Mouse (Mus musculus): ENCODE data around the gene Ets1. TPM values are rescaled to one million over a fixed set of nuclear protein-coding genes. Genes with fewer than 3 reads are reported as not detected.

The Ets1 gene
- polyA plus RNA-seq, 1 experiment from 2014 or later, result 21.7 TPM

DNA sequence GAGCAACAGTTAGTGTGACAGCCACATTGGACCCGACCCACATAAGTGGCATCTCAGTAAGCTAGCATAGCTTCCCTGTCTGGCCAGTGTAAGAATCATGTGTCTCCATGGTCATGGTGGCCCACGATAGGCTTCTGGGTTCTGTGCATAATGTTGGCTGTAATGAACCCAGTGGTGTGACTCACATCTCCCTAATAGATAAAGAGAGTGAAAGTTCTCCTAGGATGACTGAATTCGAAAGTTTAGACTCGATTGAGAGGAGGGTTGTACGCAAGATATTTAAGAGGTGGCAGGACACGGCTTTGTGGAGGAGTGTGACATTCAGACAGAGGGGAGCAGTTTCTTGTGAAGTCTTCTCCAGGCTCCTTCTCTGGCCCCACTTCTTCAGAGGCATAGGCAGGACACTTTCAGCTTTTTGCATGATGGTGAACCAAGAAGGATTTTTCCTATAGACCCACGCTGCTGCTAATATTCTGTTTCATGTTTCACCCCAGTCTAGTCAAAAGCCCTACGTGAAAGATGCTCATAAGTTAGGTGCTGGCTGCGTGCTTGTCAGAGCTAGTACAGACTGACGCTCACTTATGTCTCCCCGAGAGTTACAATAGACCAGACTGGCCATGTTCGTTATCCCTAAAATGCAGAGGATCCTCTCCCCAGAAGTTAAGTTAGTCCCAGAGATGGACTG, 109.2 kb downstream of the Ets1 start:
- Histone ChIP-seq H3K4me2 (no peak overlapping the region), H3K4me3 (ENCODE audit: low read depth, low read length) (no peak overlapping the region), H3K9me3 (ENCODE audit: control insufficient read depth, low read length) (no peaks in the 10 kb centered on the region), H3K4me1 (ENCODE audit: control insufficient read depth, insufficient read depth, low read length) (no peaks in the 10 kb centered on the region), H3K27ac (ENCODE audit: low read depth, low read length) (no peak overlapping the region), H3K36me3 (ENCODE audit: control insufficient read depth, insufficient read depth, low read length) (no peaks in the 10 kb centered on the region), H3K9ac (ENCODE audit: low read length) (no peak overlapping the region), H3K27me3 (ENCODE audit: control insufficient read depth, insufficient read depth, low read length) (no peaks in the 10 kb centered on the region)
- ATAC-seq (ENCODE audit: low FRiP score) (no peak), DNase-seq (ENCODE audit: low spot score, missing footprints) (no peak)
- WGBS, result 87% methylated on average over 12 of the region's 12 CpGs

DNA sequence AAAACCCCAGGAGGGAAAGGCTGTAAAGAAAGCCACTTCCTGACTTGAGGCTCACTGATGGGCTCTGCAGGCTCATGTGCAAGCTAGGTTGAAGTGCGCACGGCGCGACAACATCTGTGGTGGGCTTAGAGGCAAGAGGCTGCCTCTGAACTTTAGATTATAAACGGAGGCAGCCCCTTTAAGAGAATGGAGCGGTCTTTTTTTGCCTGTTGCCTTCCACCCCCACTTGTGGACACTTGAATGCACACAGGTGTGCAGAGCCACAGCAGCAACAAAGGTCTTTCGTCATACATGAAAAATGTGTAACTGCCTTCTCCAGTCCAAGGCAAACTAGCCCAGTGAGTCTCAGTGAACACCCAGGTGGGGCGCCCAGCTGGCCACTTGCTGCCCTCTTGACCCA, 110.0 kb downstream of the Ets1 start:
- ATAC-seq (ENCODE audit: low FRiP score) (no peak), DNase-seq (ENCODE audit: low spot score, missing footprints) (no peak)
- Histone ChIP-seq H3K36me3 (ENCODE audit: control insufficient read depth, insufficient read depth, low read length) (no peaks in the 10 kb centered on the region), H3K9me3 (ENCODE audit: control insufficient read depth, low read length) (no peaks in the 10 kb centered on the region), H3K4me1 (ENCODE audit: control insufficient read depth, insufficient read depth, low read length) (no peaks in the 10 kb centered on the region), H3K4me3 (ENCODE audit: low read depth, low read length) (no peak overlapping the region), H3K9ac (ENCODE audit: low read length) (no peak overlapping the region), H3K27me3 (ENCODE audit: control insufficient read depth, insufficient read depth, low read length) (no peaks in the 10 kb centered on the region), H3K27ac (ENCODE audit: low read depth, low read length) (no peak overlapping the region), H3K4me2 (no peak overlapping the region)
- WGBS, result 92% methylated on average over 8 of the region's 8 CpGs

DNA sequence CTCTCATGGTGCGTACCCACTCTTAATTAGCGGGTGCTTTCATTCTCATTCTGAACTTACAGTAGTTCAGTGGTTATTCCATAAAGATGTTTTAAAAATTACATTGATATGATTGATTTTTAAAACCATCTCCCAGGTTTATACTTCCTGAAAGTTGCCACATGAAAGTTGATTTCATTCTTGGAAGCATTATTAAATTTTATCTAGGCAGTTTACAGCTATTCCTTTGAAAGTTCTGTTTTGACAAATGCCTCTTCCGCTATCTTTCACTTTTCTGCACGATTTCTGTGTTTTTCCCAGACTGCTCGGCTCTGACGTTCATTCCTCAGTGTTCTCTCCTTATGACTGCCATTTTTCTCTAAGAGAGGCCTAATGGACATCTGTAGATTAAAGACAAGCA, 110.6 kb downstream of the Ets1 start:
- Histone ChIP-seq H3K4me3 (ENCODE audit: low read depth, low read length) (no peak overlapping the region), H3K36me3 (ENCODE audit: control insufficient read depth, insufficient read depth, low read length) (no peaks in the 10 kb centered on the region), H3K4me1 (ENCODE audit: control insufficient read depth, insufficient read depth, low read length) (no peaks in the 10 kb centered on the region), H3K27ac (ENCODE audit: low read depth, low read length) (no peak overlapping the region), H3K9ac (ENCODE audit: low read length) (no peak overlapping the region), H3K27me3 (ENCODE audit: control insufficient read depth, insufficient read depth, low read length) (no peaks in the 10 kb centered on the region), H3K4me2 (no peak overlapping the region), H3K9me3 (ENCODE audit: control insufficient read depth, low read length) (no peaks in the 10 kb centered on the region)
- 94% methylated on average over 6 of the region's 6 CpGs for WGBS
- DNase-seq (ENCODE audit: low spot score, missing footprints) (no peak), ATAC-seq (ENCODE audit: low FRiP score) (no peak)

DNA sequence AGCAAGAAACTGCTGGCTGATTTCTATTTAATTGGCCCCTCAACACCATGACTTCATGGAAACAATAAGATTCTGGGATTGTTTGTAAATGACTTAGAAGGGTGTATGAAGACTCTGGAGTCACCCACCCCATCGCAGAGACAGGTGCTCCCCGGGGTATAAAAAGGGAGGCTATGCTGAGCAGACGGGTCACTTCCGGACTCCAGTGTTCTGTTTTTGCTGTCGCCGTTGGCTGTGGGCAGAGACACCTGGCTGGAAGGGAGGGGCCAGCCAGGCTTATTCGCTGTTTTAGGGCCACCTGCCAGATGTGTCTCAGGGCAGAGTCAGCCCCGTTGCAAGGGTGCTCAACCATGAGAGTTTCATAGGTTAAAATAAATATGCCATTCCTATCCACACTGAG, 111.6 kb downstream of the Ets1 start:
- H3K9ac ChIP-seq (ENCODE audit: low read length), result no peak overlapping the region
- no peak overlapping the region for H3K4me2 ChIP-seq
- ATAC-seq (ENCODE audit: low FRiP score), result no peak
- no peak overlapping the region for H3K4me3 ChIP-seq (ENCODE audit: low read depth, low read length)
- H3K9me3 ChIP-seq (ENCODE audit: control insufficient read depth, low read length), result no peaks in the 10 kb centered on the region
- no peak overlapping the region for H3K27ac ChIP-seq (ENCODE audit: low read depth, low read length)
- no peak for DNase-seq (ENCODE audit: low spot score, missing footprints)
- H3K27me3 ChIP-seq (ENCODE audit: control insufficient read depth, insufficient read depth, low read length), result no peaks in the 10 kb centered on the region
- H3K4me1 ChIP-seq (ENCODE audit: control insufficient read depth, insufficient read depth, low read length), result no peaks in the 10 kb centered on the region
- WGBS, result 92% methylated on average over 8 of the region's 8 CpGs
- H3K36me3 ChIP-seq (ENCODE audit: control insufficient read depth, insufficient read depth, low read length), result no peaks in the 10 kb centered on the region

DNA sequence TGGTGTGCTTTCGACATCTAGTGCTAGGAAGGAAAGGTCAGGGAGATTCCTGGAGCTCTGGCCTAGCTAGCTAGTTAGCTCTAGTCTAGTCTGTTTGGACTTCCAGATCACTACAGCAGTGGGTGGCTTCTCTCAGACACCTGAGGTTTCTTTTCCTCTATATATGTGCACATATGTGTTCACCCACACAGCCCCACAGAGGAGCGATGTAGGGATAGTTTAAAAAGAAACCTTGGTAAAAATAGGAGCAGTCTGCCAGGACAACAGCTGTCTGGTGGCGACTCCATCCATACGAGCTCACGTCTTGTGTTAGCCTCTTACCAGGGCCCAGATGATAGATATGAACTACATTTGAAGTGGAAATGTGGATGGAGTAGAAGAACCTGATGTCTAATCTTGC, 112.5 kb downstream of the Ets1 start:
- no peak overlapping the region for H3K27ac ChIP-seq (ENCODE audit: low read depth, low read length)
- no peaks in the 10 kb centered on the region for H3K36me3 ChIP-seq (ENCODE audit: control insufficient read depth, insufficient read depth, low read length)
- no peak overlapping the region for H3K9ac ChIP-seq (ENCODE audit: low read length)
- DNase-seq (ENCODE audit: low spot score, missing footprints), result no peak
- 95% methylated on average over 5 of the region's 5 CpGs for WGBS
- no peak overlapping the region for H3K4me3 ChIP-seq (ENCODE audit: low read depth, low read length)
- no peaks in the 10 kb centered on the region for H3K27me3 ChIP-seq (ENCODE audit: control insufficient read depth, insufficient read depth, low read length)
- H3K9me3 ChIP-seq (ENCODE audit: control insufficient read depth, low read length), result no peaks in the 10 kb centered on the region
- ATAC-seq (ENCODE audit: low FRiP score), result no peak
- H3K4me2 ChIP-seq, result no peak overlapping the region
- H3K4me1 ChIP-seq (ENCODE audit: control insufficient read depth, insufficient read depth, low read length), result no peaks in the 10 kb centered on the region

DNA sequence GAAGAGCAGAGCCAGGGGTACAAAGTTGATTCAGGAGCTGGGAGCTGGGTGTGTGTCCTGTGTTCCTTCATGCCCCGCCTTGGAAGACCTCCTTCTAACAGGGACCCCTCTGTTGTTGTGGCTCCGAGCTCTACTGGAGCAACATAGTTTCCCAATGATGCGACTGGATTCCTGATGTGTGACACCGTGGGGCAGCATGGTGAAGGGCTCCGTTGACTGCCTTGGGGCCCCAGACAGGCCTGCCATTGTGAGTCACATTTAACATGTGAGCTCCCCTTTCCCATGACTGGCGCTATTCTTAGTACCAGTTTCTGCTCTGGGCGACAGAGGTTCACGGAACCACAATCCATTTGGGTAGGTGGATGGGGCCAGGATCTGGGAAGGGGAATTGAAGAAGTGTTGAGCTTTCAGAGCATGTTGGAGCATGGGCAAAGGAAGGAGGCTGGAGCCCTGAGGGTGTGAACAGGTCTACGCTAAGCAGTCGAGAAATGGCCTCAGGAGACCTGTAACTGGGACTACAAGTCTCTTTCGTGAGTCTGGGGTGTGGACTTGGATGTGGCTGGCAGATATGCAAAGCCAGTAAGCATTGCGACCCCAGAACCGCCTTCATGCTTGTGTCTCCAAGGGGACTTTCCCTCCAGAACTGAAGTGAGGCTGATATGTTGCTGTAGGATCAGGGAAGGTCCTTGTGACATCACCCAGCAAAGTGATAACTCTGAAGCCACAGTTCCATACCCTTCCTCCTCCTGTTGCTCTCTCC, 113.9 kb downstream of the Ets1 start:
- no peaks in the 10 kb centered on the region for H3K36me3 ChIP-seq (ENCODE audit: control insufficient read depth, insufficient read depth, low read length)
- ATAC-seq (ENCODE audit: low FRiP score) (no peak), DNase-seq (ENCODE audit: low spot score, missing footprints) (no peak)
- no peak overlapping the region for H3K9ac ChIP-seq (ENCODE audit: low read length)
- H3K27ac ChIP-seq (ENCODE audit: low read depth, low read length), result no peak overlapping the region
- H3K4me1 ChIP-seq (ENCODE audit: control insufficient read depth, insufficient read depth, low read length), result no peaks in the 10 kb centered on the region
- WGBS, result 87% methylated on average over 13 of the region's 13 CpGs
- H3K4me2 ChIP-seq, result no peak overlapping the region
- H3K9me3 ChIP-seq (ENCODE audit: control insufficient read depth, low read length), result no peaks in the 10 kb centered on the region
- H3K4me3 ChIP-seq (ENCODE audit: low read depth, low read length), result no peak overlapping the region
- H3K27me3 ChIP-seq (ENCODE audit: control insufficient read depth, insufficient read depth, low read length), result no peaks in the 10 kb centered on the region

DNA sequence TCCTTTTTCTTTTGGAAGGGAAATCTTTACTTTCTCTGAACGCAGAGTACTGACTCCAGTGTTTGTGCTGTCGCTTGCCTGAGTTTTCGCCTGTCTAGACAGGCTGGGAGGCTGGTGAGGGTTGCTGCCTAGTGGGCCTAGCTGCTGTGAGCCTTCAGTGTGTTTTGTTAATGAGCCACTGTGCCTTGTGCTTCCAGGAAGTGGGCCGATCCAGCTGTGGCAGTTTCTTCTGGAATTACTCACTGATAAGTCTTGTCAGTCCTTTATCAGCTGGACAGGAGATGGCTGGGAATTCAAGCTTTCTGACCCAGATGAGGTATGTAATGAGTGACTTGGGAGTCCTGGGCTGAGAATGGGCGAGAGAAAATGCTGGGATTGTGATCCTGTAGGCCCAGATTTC, 116.6 kb downstream of the Ets1 start:
- Histone ChIP-seq H3K27ac (ENCODE audit: low read depth, low read length) (no peak overlapping the region), H3K36me3 (ENCODE audit: control insufficient read depth, insufficient read depth, low read length) (no peaks in the 10 kb centered on the region), H3K9ac (ENCODE audit: low read length) (no peak overlapping the region), H3K4me1 (ENCODE audit: control insufficient read depth, insufficient read depth, low read length) (no peaks in the 10 kb centered on the region), H3K4me3 (ENCODE audit: low read depth, low read length) (no peak overlapping the region), H3K9me3 (ENCODE audit: control insufficient read depth, low read length) (no peaks in the 10 kb centered on the region), H3K4me2 (no peak overlapping the region), H3K27me3 (ENCODE audit: control insufficient read depth, insufficient read depth, low read length) (no peaks in the 10 kb centered on the region)
- 85% methylated on average over 5 of the region's 5 CpGs for WGBS
- ATAC-seq (ENCODE audit: low FRiP score) (no peak), DNase-seq (ENCODE audit: low spot score, missing footprints) (peak; percentile 47)

DNA sequence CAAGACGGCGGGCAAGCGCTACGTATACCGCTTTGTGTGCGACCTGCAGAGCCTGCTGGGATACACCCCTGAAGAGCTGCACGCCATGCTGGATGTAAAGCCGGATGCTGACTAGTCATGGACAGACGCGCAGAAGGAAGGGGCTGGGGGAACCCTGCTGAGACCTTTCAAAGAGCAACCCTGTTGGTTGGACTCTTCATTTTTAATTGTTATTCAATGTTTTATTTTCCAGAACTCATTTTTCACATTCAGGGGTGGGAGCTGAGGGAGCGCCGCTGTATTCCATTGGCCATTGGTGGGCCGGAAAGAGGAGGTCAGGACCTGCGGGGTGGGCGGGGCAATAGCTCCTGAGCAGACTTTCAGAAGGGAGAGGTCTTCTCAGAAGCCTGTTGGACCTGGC, 118.3 kb downstream of the Ets1 start:
- WGBS, result 92% methylated on average over 15 of the region's 15 CpGs
- no peaks in the 10 kb centered on the region for H3K27me3 ChIP-seq (ENCODE audit: control insufficient read depth, insufficient read depth, low read length)
- no peaks in the 10 kb centered on the region for H3K4me1 ChIP-seq (ENCODE audit: control insufficient read depth, insufficient read depth, low read length)
- H3K36me3 ChIP-seq (ENCODE audit: control insufficient read depth, insufficient read depth, low read length), result no peaks in the 10 kb centered on the region
- no peak overlapping the region for H3K9ac ChIP-seq (ENCODE audit: low read length)
- ATAC-seq (ENCODE audit: low FRiP score) (no peak), DNase-seq (ENCODE audit: low spot score, missing footprints) (no peak)
- H3K4me2 ChIP-seq, result no peak overlapping the region
- no peak overlapping the region for H3K27ac ChIP-seq (ENCODE audit: low read depth, low read length)
- no peaks in the 10 kb centered on the region for H3K9me3 ChIP-seq (ENCODE audit: control insufficient read depth, low read length)
- H3K4me3 ChIP-seq (ENCODE audit: low read depth, low read length), result no peak overlapping the region

DNA sequence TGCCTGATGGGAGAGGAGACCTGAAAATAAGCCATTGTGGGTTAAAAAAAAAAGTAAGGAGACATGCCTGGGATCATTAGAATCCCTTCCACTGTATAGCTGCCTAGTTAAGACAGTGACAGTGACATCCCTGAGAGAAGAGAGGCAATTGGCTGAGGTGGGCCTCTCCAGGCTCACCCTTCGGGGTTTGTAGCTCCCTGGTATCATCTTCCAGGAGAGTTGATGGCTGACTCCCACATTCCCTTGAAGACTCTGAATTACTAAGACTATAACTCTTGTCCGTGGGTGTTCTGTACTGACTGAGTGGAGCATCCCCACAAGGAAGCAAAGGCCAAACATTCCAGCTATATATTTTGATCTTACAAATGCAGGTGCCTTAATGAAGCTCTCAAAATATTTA, 120.0 kb downstream of the Ets1 start:
- Histone ChIP-seq H3K9me3 (ENCODE audit: control insufficient read depth, low read length) (no peaks in the 10 kb centered on the region), H3K4me1 (ENCODE audit: control insufficient read depth, insufficient read depth, low read length) (no peaks in the 10 kb centered on the region), H3K9ac (ENCODE audit: low read length) (no peak overlapping the region), H3K27ac (ENCODE audit: low read depth, low read length) (no peak overlapping the region), H3K27me3 (ENCODE audit: control insufficient read depth, insufficient read depth, low read length) (no peaks in the 10 kb centered on the region), H3K36me3 (ENCODE audit: control insufficient read depth, insufficient read depth, low read length) (no peaks in the 10 kb centered on the region), H3K4me2 (no peak overlapping the region), H3K4me3 (ENCODE audit: low read depth, low read length) (no peak overlapping the region)
- WGBS, result 88% methylated on average over 2 of the region's 2 CpGs
- DNase-seq (ENCODE audit: low spot score, missing footprints), result no peak
- ATAC-seq (ENCODE audit: low FRiP score), result no peak

All from midbrain, embryonic 11.5 days (tissue).